Mouse (Mus musculus): ENCODE measurements around the gene Senp6. TPM values are rescaled to one million over a fixed set of nuclear protein-coding genes. Genes with fewer than 3 reads are reported as not detected.
"Not testable (repeated sequence)": the region's sequence is repeated elsewhere in the genome, so short reads cannot be mapped to it uniquely, and the experiment has no call there.

Gene Senp6
- polyA plus RNA-seq, 1 experiment = 128 TPM

- no peak overlapping the region for H3K4me3 ChIP-seq (ENCODE audit: low read depth, low read length)
Measured at GRCm38 (mm10) chr9:80026581-80027021, 40.1 kb upstream of the Senp6 start.

GRCm38 (mm10) chr9:80037262-80037996 lies 29.3 kb upstream of the Senp6 start:
- peaks cover 21% of the 10 kb centered on the region for H3K9me3 ChIP-seq (replicated peaks; ENCODE audit: control insufficient read depth, insufficient read depth, low read length, poor library complexity, severe bottlenecking)
- TF ChIP-seq POLR2A (IDR thresholded peaks at IDR 0.05; ENCODE audit: insufficient read depth, low read length) (no peak), EP300 (IDR thresholded peaks at IDR 0.05; ENCODE audit: insufficient read depth, low read depth, low read length) (no peak), CTCF (IDR thresholded peaks at IDR 0.05; ENCODE audit: low read depth, low read length) (no peak)
- H3K9ac ChIP-seq (ENCODE audit: low read depth, poor library complexity, severe bottlenecking) = no peak overlapping the region
- no peak overlapping the region for H3K4me3 ChIP-seq (ENCODE audit: low read depth, low read length)
- H3K36me3 ChIP-seq (ENCODE audit: control insufficient read depth, insufficient read depth, low read length, poor library complexity, severe bottlenecking) = no peaks in the 10 kb centered on the region
- no peaks in the 10 kb centered on the region for H3K4me1 ChIP-seq (ENCODE audit: control insufficient read depth, insufficient read depth, low read length)
- H3K27me3 ChIP-seq (ENCODE audit: control insufficient read depth, insufficient read depth, low read length, poor library complexity, severe bottlenecking) = no peaks in the 10 kb centered on the region
- H3K27ac ChIP-seq (ENCODE audit: insufficient read depth, low read length) = no peak overlapping the region

More at GRCm38 (mm10) chr9:80026581-80027021, 40.1 kb upstream of the Senp6 start:
- Histone ChIP-seq H3K4me1 (ENCODE audit: control insufficient read depth, insufficient read depth, low read length) (no peaks in the 10 kb centered on the region), H3K9ac (ENCODE audit: low read depth, poor library complexity, severe bottlenecking) (no peak overlapping the region), H3K27ac (ENCODE audit: insufficient read depth, low read length) (no peak overlapping the region), H3K27me3 (ENCODE audit: control insufficient read depth, insufficient read depth, low read length, poor library complexity, severe bottlenecking) (no peaks in the 10 kb centered on the region), H3K36me3 (ENCODE audit: control insufficient read depth, insufficient read depth, low read length, poor library complexity, severe bottlenecking) (no peaks in the 10 kb centered on the region), H3K9me3 (replicated peaks; ENCODE audit: control insufficient read depth, insufficient read depth, low read length, poor library complexity, severe bottlenecking) (peaks cover 16% of the 10 kb centered on the region)
- TF ChIP-seq POLR2A (IDR thresholded peaks at IDR 0.05; ENCODE audit: insufficient read depth, low read length) (no peak), EP300 (IDR thresholded peaks at IDR 0.05; ENCODE audit: insufficient read depth, low read depth, low read length) (no peak), CTCF (IDR thresholded peaks at IDR 0.05; ENCODE audit: low read depth, low read length) (no peak)

DNA sequence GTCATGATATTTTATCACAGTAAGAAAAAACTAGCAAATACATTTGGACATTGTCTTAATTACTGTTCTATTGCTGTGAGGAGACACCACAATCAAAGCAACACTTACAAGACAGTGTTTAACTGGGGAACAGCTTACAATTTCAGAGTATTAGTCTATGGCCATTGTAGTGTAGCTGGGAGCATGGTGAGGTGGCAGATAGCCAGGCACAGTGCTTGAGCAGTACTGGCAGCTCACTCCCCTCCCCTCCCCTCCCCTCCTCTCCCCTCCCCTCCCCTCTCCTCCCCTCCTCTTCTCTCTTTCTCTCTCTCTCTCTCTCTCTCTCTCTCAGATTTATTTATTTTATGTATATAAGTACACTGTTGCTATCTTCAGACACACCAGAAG lies 28.7 kb upstream of the Senp6 start:
- no peak overlapping the region for H3K4me3 ChIP-seq (ENCODE audit: low read depth, low read length)
- H3K27ac ChIP-seq (ENCODE audit: insufficient read depth, low read length) = no peak overlapping the region
- TF ChIP-seq CTCF (IDR thresholded peaks at IDR 0.05; ENCODE audit: low read depth, low read length) (no peak), EP300 (IDR thresholded peaks at IDR 0.05; ENCODE audit: insufficient read depth, low read depth, low read length) (no peak), POLR2A (IDR thresholded peaks at IDR 0.05; ENCODE audit: insufficient read depth, low read length) (no peak)
- no peaks in the 10 kb centered on the region for H3K36me3 ChIP-seq (ENCODE audit: control insufficient read depth, insufficient read depth, low read length, poor library complexity, severe bottlenecking)
- H3K9ac ChIP-seq (ENCODE audit: low read depth, poor library complexity, severe bottlenecking) = no peak overlapping the region
- H3K4me1 ChIP-seq (ENCODE audit: control insufficient read depth, insufficient read depth, low read length) = no peaks in the 10 kb centered on the region
- no peaks in the 10 kb centered on the region for H3K27me3 ChIP-seq (ENCODE audit: control insufficient read depth, insufficient read depth, low read length, poor library complexity, severe bottlenecking)
- peaks cover 19% of the 10 kb centered on the region for H3K9me3 ChIP-seq (replicated peaks; ENCODE audit: control insufficient read depth, insufficient read depth, low read length, poor library complexity, severe bottlenecking)

GRCm38 (mm10) chr9:80039296-80039815 lies 27.3 kb upstream of the Senp6 start:
- TF ChIP-seq EP300 (IDR thresholded peaks at IDR 0.05; ENCODE audit: insufficient read depth, low read depth, low read length) (no peak), CTCF (IDR thresholded peaks at IDR 0.05; ENCODE audit: low read depth, low read length) (no peak), POLR2A (IDR thresholded peaks at IDR 0.05; ENCODE audit: insufficient read depth, low read length) (no peak)
- Histone ChIP-seq H3K9ac (ENCODE audit: low read depth, poor library complexity, severe bottlenecking) (no peak overlapping the region), H3K4me3 (ENCODE audit: low read depth, low read length) (no peak overlapping the region), H3K27me3 (ENCODE audit: control insufficient read depth, insufficient read depth, low read length, poor library complexity, severe bottlenecking) (no peaks in the 10 kb centered on the region), H3K9me3 (replicated peaks; ENCODE audit: control insufficient read depth, insufficient read depth, low read length, poor library complexity, severe bottlenecking) (peaks cover 24% of the 10 kb centered on the region), H3K36me3 (ENCODE audit: control insufficient read depth, insufficient read depth, low read length, poor library complexity, severe bottlenecking) (no peaks in the 10 kb centered on the region), H3K4me1 (ENCODE audit: control insufficient read depth, insufficient read depth, low read length) (no peaks in the 10 kb centered on the region), H3K27ac (ENCODE audit: insufficient read depth, low read length) (no peak overlapping the region)

- not testable (repeated sequence) for H3K9ac ChIP-seq (ENCODE audit: low read depth, poor library complexity, severe bottlenecking); H3K27me3 ChIP-seq (ENCODE audit: control insufficient read depth, insufficient read depth, low read length, poor library complexity, severe bottlenecking); H3K4me3 ChIP-seq (ENCODE audit: low read depth, low read length); H3K36me3 ChIP-seq (ENCODE audit: control insufficient read depth, insufficient read depth, low read length, poor library complexity, severe bottlenecking); H3K27ac ChIP-seq (ENCODE audit: insufficient read depth, low read length); H3K4me1 ChIP-seq (ENCODE audit: control insufficient read depth, insufficient read depth, low read length)
- H3K9me3 ChIP-seq (replicated peaks; ENCODE audit: control insufficient read depth, insufficient read depth, low read length, poor library complexity, severe bottlenecking) = peaks cover 42% of the 10 kb centered on the region
Measured at GRCm38 (mm10) chr9:80044301-80044700, 22.4 kb upstream of the Senp6 start.

DNA sequence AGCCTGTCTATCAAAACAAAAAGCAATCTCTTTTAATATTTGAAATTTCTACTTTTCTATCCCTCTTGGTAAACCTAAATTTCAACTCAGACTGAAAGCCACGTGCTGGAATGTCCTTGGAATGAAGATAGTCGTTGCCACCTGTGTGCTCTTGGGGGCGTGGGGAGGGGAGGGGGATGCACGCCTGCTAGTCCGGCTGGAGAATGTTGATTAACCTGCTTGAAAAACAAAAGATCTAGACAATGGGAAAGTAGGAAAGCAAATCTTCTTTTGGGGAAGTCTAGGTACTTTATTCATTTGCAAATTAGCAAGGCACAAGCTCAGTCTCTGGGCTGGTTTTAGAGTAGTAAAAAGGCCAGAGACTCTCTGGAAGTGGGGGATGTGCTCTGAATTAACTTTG lies 17.4 kb upstream of the Senp6 start:
- H3K9ac ChIP-seq (ENCODE audit: low read depth, poor library complexity, severe bottlenecking); H3K36me3 ChIP-seq (ENCODE audit: control insufficient read depth, insufficient read depth, low read length, poor library complexity, severe bottlenecking); H3K4me3 ChIP-seq (ENCODE audit: low read depth, low read length); H3K4me1 ChIP-seq (ENCODE audit: control insufficient read depth, insufficient read depth, low read length); H3K27me3 ChIP-seq (ENCODE audit: control insufficient read depth, insufficient read depth, low read length, poor library complexity, severe bottlenecking): not testable (repeated sequence)
- Histone ChIP-seq H3K27ac (ENCODE audit: insufficient read depth, low read length) (0 out of 2 replicates have a peak overlapping the region, but pooled peaks have one; percentile 9), H3K9me3 (replicated peaks; ENCODE audit: control insufficient read depth, insufficient read depth, low read length, poor library complexity, severe bottlenecking) (peaks cover 39% of the 10 kb centered on the region)
